Mouse (Mus musculus) stomach, embryonic 14.5 days (tissue): ENCODE measurements around the gene Prelp. TPM values are rescaled to one million over a fixed set of nuclear protein-coding genes. Genes with fewer than 3 reads are reported as not detected.
"Not testable (repeated sequence)": the region's sequence is repeated elsewhere in the genome, so short reads cannot be mapped to it uniquely, and the experiment has no call there.

Source experiments
- ATAC-seq: fragments of 200-750 bp; cut with Nextera tagmentation; 2 replicates; pipeline ENCODE4 v1.8.0; 2017; ENCODE audit warnings: low read depth, moderate TSS enrichment; ENCODE audit not compliant: insufficient number of reproducible peaks, insufficient read depth, low FRiP score
- H3K27ac ChIP-seq: fragments of 300-500 bp; sonication (generic); 2 replicates; pipeline ENCODE4 v1.5.1; 2014; ENCODE audit warnings: mild to moderate bottlenecking, low read length, moderate library complexity, mixed read lengths
- H3K27me3 ChIP-seq: fragments of 300-500 bp; sonication (generic); 2 replicates; pipeline ENCODE4 v1.6.1; 2014; ENCODE audit warnings: low read length, control low read depth, mixed read lengths; ENCODE audit not compliant: control insufficient read depth, insufficient read depth
- H3K36me3 ChIP-seq: fragments of 300-500 bp; sonication (generic); 2 replicates; pipeline ENCODE4 v1.6.1; 2014; ENCODE audit warnings: mild to moderate bottlenecking, control low read depth, low read length, moderate library complexity, mixed read lengths; ENCODE audit not compliant: control insufficient read depth, insufficient read depth
- H3K4me1 ChIP-seq: fragments of 300-500 bp; sonication (generic); 2 replicates; pipeline ENCODE4 v1.6.1; 2014; ENCODE audit warnings: low read length, control low read depth, mixed read lengths; ENCODE audit not compliant: control insufficient read depth, insufficient read depth
- H3K4me2 ChIP-seq: fragments of 300-500 bp; sonication (generic); replicated peaks from 2 replicates; pipeline ENCODE4 v1.6.1; 2014; ENCODE audit warnings: low read depth, low read length, control low read depth
- H3K4me3 ChIP-seq: fragments of 300-500 bp; sonication (generic); 2 replicates; pipeline ENCODE4 v1.5.1; 2014; ENCODE audit warnings: low read depth, low read length, control low read depth
- H3K9ac ChIP-seq: fragments of 300-500 bp; sonication (generic); replicated peaks from 2 replicates; pipeline ENCODE4 v1.6.1; 2014; ENCODE audit warnings: low read depth, mild to moderate bottlenecking, control low read depth, low read length, moderate library complexity, mixed read lengths
- H3K9me3 ChIP-seq: fragments of 300-500 bp; sonication (generic); 2 replicates; pipeline ENCODE4 v1.6.1; 2016; ENCODE audit warnings: low read depth, low read length, control low read depth; ENCODE audit not compliant: control insufficient read depth
- WGBS: fragments of 180-500 bp; shearing (Covaris S2); extraction: QIAGEN DNeasy Blood & Tissue Kit; methylation state at CpG from one replicate; pipeline ENCODE4 v1.1.7; 2014; 5-methylcytosine and 5-hydroxymethylcytosine counted together
- polyA plus RNA-seq: library from polyadenylated mRNA; unstranded; fragments of >200 nt; fragmentation: Nextera tagmentation; extraction: Ambion mirVana; gene quantifications from 2 replicates; pipeline ENCODE4 v1.2.1, GENCODE M21; 2014

The Prelp gene
- polyA plus RNA-seq = 0.91 and 1.6 TPM in 2 replicates

- peak; percentile 47; the same call in 1 of the 2 replicates for ATAC-seq
- Histone ChIP-seq H3K36me3 (no peaks in the 10 kb centered on the region), H3K4me2 (0 out of 2 replicates have a peak within 1 kb of the TSS, but pooled peaks have one; percentile 5), H3K9ac (no peak within 1 kb of the TSS), H3K9me3 (no peaks in the 10 kb centered on the region), H3K27me3 (no peaks in the 10 kb centered on the region), H3K4me1 (peaks cover 33% of the 10 kb centered on the region), H3K4me3 (no peak within 1 kb of the TSS), H3K27ac (peak within 1 kb of the TSS; percentile 18; the same call in 1 of the 2 replicates)
- WGBS = 8% methylated on average over 8 of the region's 8 CpGs
Observed at GRCm38 (mm10) chr1:133921304-133921751, at the start of gene Prelp. Prelp (minus strand) TSS chr1:133921414.

- Histone ChIP-seq H3K36me3 (no peaks in the 10 kb centered on the region), H3K4me1 (peaks cover 24% of the 10 kb centered on the region), H3K27ac (no peak overlapping the region), H3K4me3 (no peak overlapping the region), H3K4me2 (no peak overlapping the region), H3K9ac (no peak overlapping the region), H3K9me3 (no peaks in the 10 kb centered on the region), H3K27me3 (no peaks in the 10 kb centered on the region)
- 83% methylated on average over 8 of the region's 8 CpGs for WGBS
- ATAC-seq = no peak
Observed at GRCm38 (mm10) chr1:133969427-133969826, 48.2 kb upstream of the Prelp start.

- Histone ChIP-seq H3K27ac (no peak overlapping the region), H3K27me3 (no peaks in the 10 kb centered on the region)
- 33% methylated on average over 4 of the region's 4 CpGs for WGBS
Observed at GRCm38 (mm10) chr1:133968788-133969325, 47.6 kb upstream of the Prelp start.

GRCm38 (mm10) chr1:133967481-133968017, 46.3 kb upstream of the Prelp start:
- no peak; the same call in 1 of the 2 replicates for ATAC-seq
- H3K4me1 ChIP-seq = peaks cover 24% of the 10 kb centered on the region
- H3K4me3 ChIP-seq = no peak overlapping the region
- H3K9me3 ChIP-seq = no peaks in the 10 kb centered on the region
- no peaks in the 10 kb centered on the region for H3K27me3 ChIP-seq
- H3K4me2 ChIP-seq = no peak overlapping the region
- H3K36me3 ChIP-seq = no peaks in the 10 kb centered on the region
- WGBS = 67% methylated on average over 7 of the region's 7 CpGs
- no peak overlapping the region for H3K9ac ChIP-seq
- peak overlapping the region; percentile 30; the same call in 1 of the 2 replicates for H3K27ac ChIP-seq

More at GRCm38 (mm10) chr1:133968788-133969325, 47.6 kb upstream of the Prelp start:
- Histone ChIP-seq H3K4me2 (no peak overlapping the region), H3K9me3 (no peaks in the 10 kb centered on the region), H3K4me3 (no peak overlapping the region), H3K36me3 (no peaks in the 10 kb centered on the region), H3K9ac (no peak overlapping the region), H3K4me1 (peaks cover 24% of the 10 kb centered on the region)
- ATAC-seq = no peak

GRCm38 (mm10) chr1:133966044-133966443, 44.8 kb upstream of the Prelp start:
- no peak overlapping the region for H3K9ac ChIP-seq
- H3K27ac ChIP-seq = peak overlapping the region; percentile 67; the same call in 1 of the 2 replicates
- H3K4me2 ChIP-seq = no peak overlapping the region
- ATAC-seq = no peak
- no peak overlapping the region for H3K4me3 ChIP-seq
- H3K36me3 ChIP-seq = no peaks in the 10 kb centered on the region
- H3K27me3 ChIP-seq = no peaks in the 10 kb centered on the region
- peaks cover 34% of the 10 kb centered on the region for H3K4me1 ChIP-seq
- 41% methylated on average over 2 of the region's 2 CpGs for WGBS
- H3K9me3 ChIP-seq = no peaks in the 10 kb centered on the region

- Histone ChIP-seq H3K9ac (no peak overlapping the region), H3K27me3 (no peaks in the 10 kb centered on the region), H3K36me3 (no peaks in the 10 kb centered on the region), H3K9me3 (no peaks in the 10 kb centered on the region), H3K4me2 (no peak overlapping the region), H3K4me1 (peaks cover 34% of the 10 kb centered on the region), H3K27ac (peak overlapping the region; percentile 67; the same call in 1 of the 2 replicates), H3K4me3 (no peak overlapping the region)
- no peak for ATAC-seq
- 19% methylated on average over 5 of the region's 5 CpGs for WGBS
Observed at GRCm38 (mm10) chr1:133965298-133965697, 44.1 kb upstream of the Prelp start.

- Histone ChIP-seq H3K9ac (no peak overlapping the region), H3K27me3 (no peaks in the 10 kb centered on the region), H3K36me3 (no peaks in the 10 kb centered on the region), H3K27ac (peak overlapping the region; percentile 67; the same call in 1 of the 2 replicates), H3K4me3 (no peak overlapping the region), H3K9me3 (no peaks in the 10 kb centered on the region), H3K4me1 (peaks cover 34% of the 10 kb centered on the region), H3K4me2 (no peak overlapping the region)
- ATAC-seq = no peak
- 58% methylated on average over 5 of the region's 5 CpGs for WGBS
Observed at GRCm38 (mm10) chr1:133964742-133965141, 43.5 kb upstream of the Prelp start.

- not testable (repeated sequence) for ATAC-seq
- 95% methylated on average over 1 of the region's 1 CpGs for WGBS
Observed at GRCm38 (mm10) chr1:133963578-133963977, 42.4 kb upstream of the Prelp start.

More at GRCm38 (mm10) chr1:133963578-133963977, 42.4 kb upstream of the Prelp start:
- H3K36me3 ChIP-seq, H3K9me3 ChIP-seq, H3K27ac ChIP-seq, H3K4me2 ChIP-seq, H3K9ac ChIP-seq, H3K27me3 ChIP-seq, H3K4me3 ChIP-seq: not testable (repeated sequence)
- peaks cover 28% of the 10 kb centered on the region for H3K4me1 ChIP-seq
